Mouse (Mus musculus) testis, postnatal 10 days (tissue): ENCODE measurements around the gene Cpeb1.
"Not testable (repeated sequence)": the region's sequence is repeated elsewhere in the genome, so short reads cannot be mapped to it uniquely, and the experiment has no call there.

Experiments
- DNase-seq: peaks from one replicate; pipeline ENCODE4 v3.0.0; 2021; ENCODE audit warnings: low spot score

Gene Cpeb1

DNA sequence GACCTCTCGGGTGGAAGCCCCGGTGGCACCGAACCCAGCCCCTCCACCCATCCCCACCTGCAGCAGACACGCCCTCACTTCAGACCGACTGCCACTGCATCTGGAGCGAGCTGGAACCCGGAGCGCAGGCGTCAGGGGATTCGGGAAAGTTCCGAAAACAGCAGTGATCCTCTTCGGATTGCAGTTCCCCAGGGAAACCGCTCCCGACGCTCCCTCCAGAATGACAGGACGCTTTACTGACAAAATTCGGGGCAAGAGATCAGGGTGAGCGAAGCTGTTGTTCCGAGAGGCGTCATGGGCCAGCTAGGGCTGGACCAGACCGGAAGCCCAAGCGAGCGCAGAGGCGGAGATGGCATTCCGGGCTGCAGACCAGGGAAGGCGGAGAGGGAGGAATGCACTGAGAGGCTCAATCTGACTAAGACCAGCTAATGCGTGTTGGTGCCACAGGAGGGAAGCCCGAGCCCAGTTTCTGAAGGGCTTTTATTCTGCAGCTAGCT is at the start of gene Cpeb1:
Gene Cpeb1, minus strand, starts transcription at position 311 of the 497 bp plus-strand sequence.
- DNase-seq, result peak; percentile 60

DNA sequence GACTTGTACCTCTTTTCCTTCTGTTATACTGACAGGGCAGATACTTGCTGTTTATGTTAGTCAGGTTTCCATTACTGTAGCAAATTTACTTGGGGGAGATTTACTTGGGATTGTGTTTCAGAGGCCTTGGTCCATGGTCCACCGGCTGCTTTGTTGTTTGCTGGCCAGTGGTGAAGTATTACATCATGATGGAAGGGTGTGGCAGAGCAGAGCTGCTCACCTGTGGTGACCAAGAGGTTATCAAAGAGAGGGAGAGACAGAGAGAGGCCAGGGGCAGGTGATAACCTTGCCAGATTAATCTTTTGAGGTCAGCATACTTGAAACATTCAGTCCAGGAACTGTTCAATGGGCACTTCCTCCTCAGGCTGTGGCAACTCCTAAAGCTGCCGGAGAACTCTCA is 45.8 kb upstream of the Cpeb1 start:
- no peak for DNase-seq

DNA sequence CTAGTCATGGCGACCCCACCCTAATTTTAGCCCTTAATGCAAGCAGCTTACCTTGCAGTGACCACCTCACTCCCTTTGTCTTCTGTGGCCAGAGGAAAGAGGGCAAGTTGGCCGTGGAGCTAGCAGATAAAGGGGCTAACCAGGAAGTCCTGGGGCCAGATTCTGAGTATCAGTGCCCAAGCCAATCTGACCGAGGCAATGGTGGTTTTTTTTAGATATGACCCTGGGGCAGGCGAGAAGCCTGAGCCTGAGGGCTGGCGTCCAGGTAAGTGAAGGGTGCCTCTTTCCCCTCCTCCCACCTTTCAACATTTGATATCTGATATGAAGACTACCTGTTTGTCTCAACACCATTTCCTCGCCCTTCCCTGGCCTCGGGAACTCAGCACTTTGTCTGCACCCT is 42.9 kb upstream of the Cpeb1 start, which contains the start of gene BC048679:
Gene BC048679, minus strand, starts transcription at position 101 of the 400 bp plus-strand sequence.
- DNase-seq, result no peak

DNA sequence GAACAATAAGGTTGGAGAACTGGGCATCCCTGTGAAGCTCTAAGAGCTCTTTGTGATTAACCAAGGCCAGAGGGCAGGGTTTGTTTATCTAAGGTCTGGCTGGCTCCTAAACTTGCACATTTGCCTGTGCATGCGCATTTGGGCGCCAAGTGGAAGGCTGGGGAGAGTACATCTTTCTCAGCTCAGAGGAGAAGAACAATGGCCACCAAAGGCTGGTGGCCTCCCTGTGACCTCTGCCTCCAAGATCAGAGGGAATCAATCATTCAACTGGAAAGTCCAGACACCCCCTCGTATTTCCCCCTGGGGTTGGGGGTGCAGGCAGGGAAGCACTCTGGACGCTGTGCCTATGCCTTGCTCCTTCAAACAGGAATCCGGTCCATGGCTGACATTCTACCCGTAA is 41.9 kb upstream of the Cpeb1 start:
- DNase-seq, result no peak

DNA sequence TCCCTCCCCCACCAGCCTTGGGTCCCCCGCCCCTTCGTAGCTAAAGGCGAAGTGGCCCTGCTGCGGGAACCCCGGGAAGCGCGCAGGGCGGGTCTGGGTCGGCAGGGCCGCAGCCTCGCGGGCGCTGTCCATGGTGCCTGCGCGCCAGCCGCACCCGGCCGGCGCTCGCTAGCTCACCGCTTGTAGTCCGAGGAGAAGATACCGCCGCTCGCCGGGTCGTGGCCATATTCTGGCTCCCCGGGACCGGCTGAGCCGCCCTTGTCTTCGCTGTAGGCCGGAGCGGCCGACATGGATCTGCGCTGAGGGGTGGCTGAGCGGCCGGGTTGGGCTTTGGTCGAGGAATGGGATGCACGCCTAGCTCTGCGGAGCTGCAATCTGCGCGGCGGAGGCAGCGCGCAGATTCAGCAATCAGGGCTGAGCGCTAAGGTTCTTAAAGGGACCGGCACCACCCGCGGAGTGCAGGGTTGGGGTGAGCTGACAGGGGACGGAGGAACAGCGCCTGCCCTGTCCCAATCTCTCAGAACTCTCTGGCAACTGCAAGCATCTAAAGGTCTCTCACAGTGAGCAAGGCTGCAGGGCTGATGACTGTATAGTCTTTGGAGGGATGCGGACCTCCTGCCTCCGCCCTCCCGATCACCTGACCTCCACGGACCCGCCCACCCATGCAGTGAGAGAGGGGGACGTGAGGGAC is 38.2 kb upstream of the Cpeb1 start, which contains the start of gene Ap3b2:
Gene Ap3b2, minus strand, starts transcription at position 595 of the 691 bp plus-strand sequence.
- DNase-seq, result peak; percentile 83

DNA sequence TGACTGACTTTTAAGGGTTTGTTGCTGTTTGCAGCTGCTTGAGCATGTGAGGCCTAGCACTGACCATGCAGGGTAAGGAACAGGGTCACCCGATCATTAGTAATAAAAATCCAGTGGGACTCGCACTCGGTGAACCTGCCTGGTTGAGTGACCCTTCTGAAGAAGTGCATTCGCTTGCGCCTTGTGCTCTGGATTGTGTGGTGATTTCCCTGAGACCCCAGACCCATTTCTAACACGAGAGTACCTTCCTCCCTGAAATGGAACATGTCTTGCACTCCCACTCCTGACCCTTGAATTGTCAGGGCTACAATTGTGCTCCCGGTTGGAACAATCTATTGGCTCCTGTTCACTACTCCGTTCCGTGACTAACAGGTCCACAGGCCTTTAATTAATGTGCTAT is 37.4 kb upstream of the Cpeb1 start:
- DNase-seq, result no peak

DNA sequence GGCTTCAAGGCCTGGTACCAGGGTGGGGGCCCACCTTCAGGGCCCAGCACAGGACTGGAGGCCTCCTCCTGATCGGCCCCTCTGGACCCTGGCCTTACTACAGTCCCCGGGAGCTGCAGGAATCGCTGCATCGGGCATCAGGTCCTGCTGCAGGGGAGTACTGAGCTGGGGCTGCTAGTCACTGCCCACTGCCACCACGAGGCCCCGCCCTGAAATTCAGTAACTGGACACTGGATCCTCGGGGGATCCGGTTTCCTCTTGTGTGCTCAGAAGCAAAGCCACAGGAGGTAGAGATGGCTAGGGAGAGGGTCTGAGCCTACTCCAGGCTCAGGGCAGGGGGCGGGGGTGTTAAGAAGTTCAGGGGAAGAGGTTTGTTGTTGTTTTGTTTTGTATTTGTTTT is 34.4 kb upstream of the Cpeb1 start:
- DNase-seq, result no peak

DNA sequence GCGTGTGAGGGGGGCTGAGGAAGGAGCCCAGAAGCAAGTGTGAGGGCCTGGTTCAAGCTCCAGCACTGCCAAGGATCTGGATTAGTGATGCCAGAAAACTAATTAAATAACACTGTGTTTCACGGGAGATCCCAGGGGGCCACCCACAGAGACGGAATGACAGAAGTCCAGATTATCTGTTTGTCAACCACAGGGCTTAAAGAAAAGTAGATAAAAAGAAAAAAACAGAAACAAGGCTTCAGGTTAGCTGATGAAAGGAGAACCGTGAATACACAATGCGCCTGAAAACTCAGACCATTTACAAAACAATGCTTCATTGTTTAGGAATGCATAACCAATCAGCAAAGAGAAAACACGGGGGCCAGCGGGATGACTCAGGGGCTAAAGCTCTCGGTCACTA is 25.5 kb upstream of the Cpeb1 start:
- no peak for DNase-seq

DNA sequence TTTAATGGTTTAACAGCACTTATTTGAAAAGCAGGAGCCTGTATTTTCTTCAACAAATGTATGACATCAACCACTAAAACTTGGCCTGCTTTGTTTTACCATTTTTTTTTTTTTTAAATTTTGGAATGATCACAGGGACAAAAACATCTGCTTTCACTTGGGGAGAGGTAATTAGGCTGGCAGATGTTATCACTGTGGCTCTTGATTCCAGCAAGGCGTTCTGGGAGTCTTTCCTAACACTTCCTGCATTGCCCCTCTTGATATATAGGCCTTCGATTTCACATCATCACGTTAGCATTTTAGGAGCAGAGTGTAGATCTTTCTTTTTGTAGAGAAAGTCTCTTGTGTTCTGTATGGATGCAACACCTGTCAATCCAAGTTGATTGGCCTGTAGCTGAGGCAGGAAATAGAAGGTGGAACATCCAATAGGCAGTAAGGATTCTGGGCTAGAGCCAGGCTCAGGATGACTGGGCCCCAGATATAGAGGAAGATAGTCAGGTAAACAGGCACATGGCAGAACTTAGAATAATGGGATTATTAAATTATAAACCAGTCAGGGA is 24.3 kb upstream of the Cpeb1 start:
- DNase-seq, result no peak

DNA sequence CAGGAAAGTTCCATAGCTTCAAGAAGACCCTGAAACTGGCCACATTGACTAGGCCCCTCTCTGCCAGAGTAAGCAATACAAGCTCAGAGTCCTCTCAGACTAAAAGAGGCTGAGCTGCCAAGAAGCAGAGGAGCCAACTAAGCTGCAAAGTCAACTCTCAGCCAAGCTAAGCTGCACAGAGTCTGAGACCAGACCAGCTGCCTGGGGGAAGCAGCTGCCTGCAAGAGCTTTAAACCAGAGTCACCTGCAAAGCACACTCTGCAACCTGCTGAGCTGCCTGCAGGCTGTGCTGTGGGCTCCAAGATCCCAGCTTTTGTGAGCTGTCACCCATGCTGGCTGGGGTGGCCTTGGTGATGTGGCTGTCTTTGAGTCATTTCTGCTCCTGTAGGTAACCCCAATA is 23.0 kb upstream of the Cpeb1 start:
- not testable (repeated sequence) for DNase-seq

DNA sequence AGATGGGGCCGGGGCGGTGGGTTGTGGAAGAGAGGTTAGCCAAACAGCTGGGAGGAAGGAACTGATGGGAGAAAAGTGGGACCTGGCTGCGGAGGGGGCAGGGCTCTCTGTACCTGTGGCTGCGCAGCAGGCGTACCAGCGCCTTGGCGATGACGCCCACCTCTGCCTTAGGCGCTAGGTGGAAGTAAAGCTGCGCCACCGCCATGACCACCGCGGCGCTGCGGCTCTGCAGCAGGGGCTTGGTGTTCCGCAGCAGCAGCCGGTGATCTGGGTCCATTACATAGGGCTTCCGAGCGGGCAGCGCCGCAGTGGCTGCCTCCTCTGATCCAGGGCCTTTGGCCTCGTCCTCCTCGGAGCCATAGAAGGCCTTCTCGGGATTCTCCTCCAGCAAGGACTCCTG is 21.6 kb upstream of the Cpeb1 start:
- DNase-seq, result no peak

DNA sequence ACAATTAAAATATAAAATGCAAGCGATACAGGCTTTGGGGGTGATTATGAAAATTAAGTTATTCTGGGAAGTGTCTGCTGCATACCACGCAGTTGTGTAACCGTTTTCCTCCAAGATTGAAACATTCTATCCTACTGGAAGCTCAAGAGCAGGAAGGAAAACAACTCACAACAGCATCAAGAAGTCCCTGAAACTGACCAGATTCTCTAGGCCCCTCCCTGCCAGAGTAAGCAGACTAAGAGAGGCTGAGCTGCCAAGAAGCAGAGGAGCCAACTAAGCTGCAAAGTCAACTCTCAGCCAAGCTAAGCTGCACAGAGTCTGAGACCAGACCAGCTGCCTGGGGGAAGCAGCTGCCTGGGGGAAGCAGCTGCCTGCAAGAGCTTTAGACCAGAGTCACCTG is 20.0 kb upstream of the Cpeb1 start:
- DNase-seq, result no peak

DNA sequence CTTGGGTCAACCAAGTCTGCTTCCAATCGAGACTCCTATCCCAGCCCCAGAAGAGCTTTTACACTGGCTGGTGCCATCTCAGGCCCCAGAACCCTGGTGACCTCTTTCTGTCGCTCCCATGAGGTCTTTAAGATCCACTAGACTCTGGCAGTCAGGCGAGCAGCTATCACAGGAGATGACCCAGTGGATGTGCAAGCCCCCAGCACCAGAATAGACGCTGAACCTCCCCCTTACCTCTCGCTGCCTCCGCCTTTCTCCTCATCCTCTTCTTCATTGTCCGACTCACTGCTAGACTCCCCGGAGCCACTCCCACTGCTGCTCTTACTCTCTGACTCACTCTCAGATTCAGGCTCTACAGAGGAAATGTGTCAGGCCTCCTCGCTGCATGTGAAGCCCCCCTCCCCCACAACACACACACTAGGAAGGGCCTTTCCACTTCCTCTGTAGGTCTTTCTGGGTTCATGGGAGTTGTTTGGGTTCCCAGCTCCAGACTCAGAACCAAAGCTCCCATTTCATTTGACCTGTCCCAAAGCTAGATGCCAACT is 9.7 kb upstream of the Cpeb1 start:
- peak; percentile 27 for DNase-seq

DNA sequence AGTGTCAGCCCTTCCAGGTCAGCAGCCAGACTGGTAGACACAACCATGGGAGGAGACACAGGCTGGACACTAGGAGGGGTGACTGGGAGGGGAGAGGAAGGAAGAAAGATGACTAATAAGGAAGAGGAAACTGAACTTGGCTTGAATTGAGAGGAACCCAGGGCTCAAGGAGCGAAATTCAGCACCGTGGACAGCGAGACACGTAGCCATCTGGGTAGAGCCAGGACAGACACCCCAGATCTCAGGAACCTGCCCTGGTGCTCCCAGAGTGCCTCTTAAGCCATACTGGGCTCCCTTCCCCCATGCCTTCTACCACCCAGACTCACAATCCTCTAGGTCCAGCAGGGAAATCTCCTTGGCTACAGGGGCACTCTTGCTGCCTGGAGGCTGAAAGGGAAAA is 8.9 kb upstream of the Cpeb1 start:
- peak; percentile 49 for DNase-seq

DNA sequence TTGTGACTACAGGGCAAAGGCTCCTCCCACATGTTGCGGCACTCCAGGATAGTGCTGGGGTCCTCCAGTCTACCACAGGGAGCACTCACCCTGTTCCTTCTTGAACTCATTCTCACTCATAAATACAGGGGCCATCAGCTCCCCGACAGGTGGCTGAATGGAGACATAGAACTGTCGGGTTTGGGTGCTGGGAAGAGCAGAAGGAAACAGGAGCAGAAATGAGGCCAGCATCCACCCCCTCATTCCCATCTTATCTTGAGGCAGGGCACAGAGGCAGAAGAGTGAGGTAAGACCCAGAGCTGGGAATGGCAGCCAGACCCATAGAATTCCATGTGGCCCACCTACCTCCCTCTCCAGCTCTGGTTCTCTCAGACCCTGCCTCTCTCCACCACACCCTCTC is 7.5 kb upstream of the Cpeb1 start:
- no peak for DNase-seq

DNA sequence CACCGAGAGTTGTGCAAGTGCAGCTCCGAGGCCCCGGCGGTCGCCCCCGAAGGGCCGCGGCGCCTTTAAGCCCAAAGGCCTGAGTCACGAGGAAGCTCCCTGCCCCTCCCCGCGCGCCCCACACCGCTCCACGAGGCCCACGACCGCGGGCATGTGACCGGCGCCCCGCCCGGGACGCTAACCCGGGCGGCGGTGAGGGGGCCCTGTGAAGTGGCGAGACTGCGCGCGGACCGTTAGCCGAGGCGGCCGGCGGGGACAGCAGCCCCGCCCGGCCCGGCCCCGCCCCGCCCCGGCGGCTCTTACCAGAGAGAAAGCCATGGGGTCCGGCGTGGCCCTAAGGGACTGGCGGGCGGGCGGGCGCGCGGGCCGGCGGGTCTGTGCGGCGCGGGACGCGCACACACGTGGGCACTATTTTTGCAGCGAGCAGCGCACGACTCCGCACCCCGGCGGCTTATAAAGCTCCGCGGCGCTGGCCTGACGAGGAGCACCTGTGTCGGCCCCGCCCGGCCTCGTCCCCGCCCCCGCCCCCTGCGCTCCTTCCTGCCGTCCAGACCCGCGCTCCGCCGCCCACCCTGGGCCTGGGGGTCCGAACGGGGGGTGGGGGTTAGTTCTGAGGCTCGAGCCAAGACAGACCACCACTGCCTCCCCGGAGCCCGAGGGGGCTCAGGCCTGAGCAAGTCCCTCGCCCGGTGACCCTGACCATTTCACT is 780 bp downstream of the Cpeb1 start:
- DNase-seq, result peak; percentile 65

DNA sequence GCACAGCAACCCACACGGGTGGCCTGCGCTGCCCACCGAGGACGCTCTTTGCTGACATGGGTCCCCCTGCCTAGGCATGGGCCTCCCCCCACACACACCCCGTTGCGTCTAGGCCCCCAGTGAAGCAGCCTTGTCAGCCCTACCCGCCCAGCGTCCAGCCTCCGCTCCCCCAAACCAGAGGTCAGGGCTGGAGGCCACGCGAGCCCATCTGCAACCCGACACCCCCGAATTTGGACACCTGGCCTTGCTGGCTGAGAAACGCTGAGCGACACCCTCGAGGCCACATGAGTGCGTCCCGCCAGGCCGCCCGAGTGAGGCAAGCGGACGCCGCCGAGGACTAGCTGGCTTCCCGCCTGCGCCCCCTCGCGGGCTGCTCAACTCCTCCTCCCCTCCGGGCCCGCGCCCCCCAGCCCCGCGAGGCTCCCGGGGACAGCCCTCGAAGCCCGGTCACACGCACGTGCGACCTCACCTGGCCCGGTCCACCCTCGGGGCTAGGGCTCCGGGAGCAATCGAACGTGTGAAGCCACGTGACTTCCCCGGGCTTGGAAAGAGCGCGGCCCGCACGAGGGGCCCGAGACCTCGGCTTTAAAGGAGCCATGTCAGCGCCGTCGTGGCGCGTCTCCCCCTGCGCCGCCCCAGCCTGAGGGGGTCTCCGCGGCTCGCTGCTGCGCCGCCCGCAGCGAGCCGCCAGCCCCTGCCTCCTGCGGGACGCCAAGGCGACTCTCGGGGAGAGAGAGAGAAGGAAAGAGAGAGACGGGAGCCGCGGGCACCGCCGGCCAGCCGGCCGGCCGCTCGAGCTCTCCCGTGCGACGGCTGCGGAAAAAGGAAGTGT is 1.6 kb downstream of the Cpeb1 start:
- peak; percentile 63 for DNase-seq

DNA sequence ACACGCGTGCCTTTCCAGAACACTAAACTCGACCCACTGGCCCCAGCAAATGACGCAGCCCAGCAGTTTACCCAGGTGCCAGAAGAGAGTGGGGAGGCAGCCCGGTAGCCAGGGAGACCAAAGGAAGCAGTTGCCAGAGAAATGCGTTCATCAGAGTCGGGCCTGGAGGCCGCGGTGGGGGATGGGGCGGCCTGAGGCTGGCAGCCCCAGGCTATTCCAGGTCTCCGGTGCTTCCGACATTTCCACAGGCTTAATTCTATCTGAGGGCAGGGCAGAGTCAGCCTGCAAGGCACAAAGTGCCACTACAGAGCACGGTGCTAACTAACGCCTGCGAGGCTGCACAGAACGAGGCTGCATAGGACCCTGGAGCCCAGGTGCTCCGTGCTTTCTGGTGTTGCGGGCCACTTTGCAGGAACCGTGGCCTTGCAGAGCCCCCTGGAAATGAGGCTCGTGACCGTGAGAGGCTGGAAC is 2.3 kb downstream of the Cpeb1 start:
- DNase-seq, result no peak

DNA sequence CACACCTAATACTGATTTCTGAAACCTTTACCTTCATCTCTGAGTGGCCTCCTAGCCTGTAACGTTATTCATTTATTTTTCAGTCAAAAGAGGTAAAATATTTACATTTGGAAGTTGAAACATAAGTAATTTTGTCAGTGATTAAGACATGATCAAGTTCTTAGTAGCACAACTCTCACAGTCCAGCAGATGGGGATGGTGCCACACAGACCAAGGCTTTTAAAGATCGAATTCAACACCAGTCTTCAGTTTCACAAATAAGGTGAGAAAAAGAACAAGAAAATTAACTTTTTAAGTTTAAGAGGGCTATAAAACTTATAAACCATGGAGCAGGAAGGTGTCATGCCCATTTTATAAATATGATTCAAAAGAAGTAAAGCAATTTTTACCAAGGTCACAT is 56.3 kb downstream of the Cpeb1 start:
- DNase-seq, result no peak

DNA sequence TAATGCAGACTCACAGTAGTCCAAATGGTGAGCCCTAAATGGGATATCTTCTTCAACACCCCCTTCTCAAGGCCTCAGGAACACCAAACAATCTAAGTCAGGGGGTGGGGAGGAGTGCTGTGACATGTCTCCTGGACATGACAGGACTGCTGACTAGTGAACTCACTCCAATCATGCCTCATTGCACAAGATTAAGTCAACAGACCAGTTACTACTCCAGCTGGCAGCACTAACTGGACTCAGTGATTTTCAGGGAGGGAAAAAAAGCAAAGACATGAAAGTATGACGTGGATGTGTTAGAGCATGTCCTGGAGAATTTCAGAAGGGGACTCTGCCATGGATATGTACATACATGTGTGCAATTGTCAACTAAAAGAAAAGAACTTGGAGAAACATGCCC is 75.9 kb downstream of the Cpeb1 start:
- no peak for DNase-seq

DNA sequence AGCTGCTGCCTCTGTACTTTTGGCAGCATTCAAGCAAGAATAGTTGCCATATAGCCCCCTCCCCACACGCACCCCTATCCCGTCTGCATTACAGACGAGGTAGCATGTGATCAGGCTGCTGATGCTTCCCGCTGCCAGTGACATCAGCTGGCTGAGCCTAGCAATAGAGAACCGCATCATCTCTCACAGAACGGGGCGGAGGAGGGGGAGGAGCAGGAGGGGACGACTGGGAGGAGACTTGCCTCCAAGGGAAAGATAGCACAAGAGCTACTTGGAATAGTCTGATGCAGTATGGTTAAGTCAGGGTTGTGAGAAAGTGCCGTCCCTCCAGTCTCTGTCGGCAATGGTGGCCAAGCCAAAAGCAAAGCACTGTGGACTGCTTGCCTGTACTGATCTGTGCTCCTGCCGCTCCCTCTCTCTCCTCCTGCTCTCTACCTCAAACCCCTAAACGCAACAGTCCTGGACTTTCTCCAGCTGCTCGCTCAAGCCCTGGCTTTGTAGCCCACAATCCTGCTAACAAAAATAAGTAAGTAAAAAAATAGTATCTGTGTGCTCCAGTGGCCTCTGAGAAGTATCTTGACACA is 82.8 kb downstream of the Cpeb1 start:
- DNase-seq, result peak; percentile 47
